Mouse (Mus musculus) frontal cortex, adult 2 months (tissue): ENCODE measurements around the gene Hmcn1. TPM values are rescaled to one million over a fixed set of nuclear protein-coding genes. Genes with fewer than 3 reads are reported as not detected.

Source experiments
- DNase-seq, 2 experiments: peaks; one replicate each; pipeline ENCODE4 v3.0.0; 2022; ENCODE audit warnings: low spot score in 1 of 2; ENCODE audit errors: extremely low spot score in 1 of 2
- polyA plus RNA-seq: library from polyadenylated mRNA; depleted of rRNA; stranded (reverse); fragments of >200 nt; gene quantifications from 2 replicates; pipeline ENCODE4 v1.2.3, GENCODE M21; 2012

The Hmcn1 gene
- polyA plus RNA-seq, 1 experiment: 6.7 TPM

- no peak for DNase-seq
These were observed 107.0 kb downstream of the Hmcn1 start for GRCm38 (mm10) chr1:150886267-150886666.

GRCm38 (mm10) chr1:150878421-150878820, 114.8 kb downstream of the Hmcn1 start:
- DNase-seq: no peak

GRCm38 (mm10) chr1:150877920-150878319, 115.3 kb downstream of the Hmcn1 start:
- no peak for DNase-seq

- no peak for DNase-seq
These were observed 119.2 kb downstream of the Hmcn1 start for GRCm38 (mm10) chr1:150874025-150874424.

GRCm38 (mm10) chr1:150873231-150873630, 120.0 kb downstream of the Hmcn1 start:
- DNase-seq: peak in 1 of 2 experiments; percentile 17

- no peak for DNase-seq
These were observed 121.1 kb downstream of the Hmcn1 start for GRCm38 (mm10) chr1:150872105-150872504.

- DNase-seq: no peak
These were observed 124.0 kb downstream of the Hmcn1 start for GRCm38 (mm10) chr1:150869189-150869588.

GRCm38 (mm10) chr1:150866615-150867014, 126.6 kb downstream of the Hmcn1 start:
- no peak for DNase-seq

- DNase-seq: no peak
These were observed 135.5 kb downstream of the Hmcn1 start for GRCm38 (mm10) chr1:150857779-150858178.

- DNase-seq: no peak
These were observed 159.8 kb downstream of the Hmcn1 start for GRCm38 (mm10) chr1:150833448-150833847.

GRCm38 (mm10) chr1:150829851-150830250, 163.4 kb downstream of the Hmcn1 start:
- DNase-seq: no peak

- DNase-seq: no peak
These were observed 166.1 kb downstream of the Hmcn1 start for GRCm38 (mm10) chr1:150827169-150827568.

- no peak for DNase-seq
These were observed 168.8 kb downstream of the Hmcn1 start for GRCm38 (mm10) chr1:150824334-150825005.

- DNase-seq: no peak
These were observed 177.0 kb downstream of the Hmcn1 start for GRCm38 (mm10) chr1:150816035-150816807.

GRCm38 (mm10) chr1:150814917-150815316, 178.3 kb downstream of the Hmcn1 start:
- no peak for DNase-seq

- DNase-seq: no peak
These were observed 179.9 kb downstream of the Hmcn1 start for GRCm38 (mm10) chr1:150813381-150813780.

- DNase-seq: no peak
These were observed 186.4 kb downstream of the Hmcn1 start for GRCm38 (mm10) chr1:150806864-150807263.

GRCm38 (mm10) chr1:150805466-150805865, 187.8 kb downstream of the Hmcn1 start:
- no peak for DNase-seq

- DNase-seq: no peak
These were observed 188.8 kb downstream of the Hmcn1 start for GRCm38 (mm10) chr1:150804235-150805099.

- no peak for DNase-seq
These were observed 190.6 kb downstream of the Hmcn1 start for GRCm38 (mm10) chr1:150802642-150803041.
